Mouse (Mus musculus) left cerebral cortex, adult 9 months (tissue): Measurements from ENCODE around the gene Olfr722.
"Not testable (repeated sequence)": the region's sequence is repeated elsewhere in the genome, so short reads cannot be mapped to it uniquely, and the experiment has no call there.

ENCODE experiments used
- DNase-seq, 2 experiments: peaks; one replicate each; pipeline ENCODE4 v3.0.0; 2022; ENCODE audit warnings: low spot score in 2 of 2

The Olfr722 gene

GRCm38 (mm10) chr14:49901899-49902298 is at the start of gene Olfr722:
Olfr722 (minus strand) TSS chr14:49901999.
- no peak for DNase-seq

- not testable (repeated sequence) for DNase-seq
These were observed 29.9 kb upstream of the Olfr722 start, which contains the start of gene Olfr723 for GRCm38 (mm10) chr14:49931687-49932086. Olfr723 (minus strand) TSS chr14:49931787.

- no peak for DNase-seq
These were observed 41.4 kb downstream of the Olfr722 start for GRCm38 (mm10) chr14:49860387-49860786.
